Mouse (Mus musculus) embryo, embryonic 10.5 days (tissue): ENCODE measurements around the gene Gpr55.

Experiments
- DNase-seq: peaks from one replicate; pipeline ENCODE4 v3.0.0-alpha.2; 2015; ENCODE audit warnings: low spot score

Gpr55 gene

GRCm38 (mm10) chr1:85957942-85958619 lies 2.7 kb downstream of the Gpr55 start:
- DNase-seq: no peak

- no peak for DNase-seq
These were observed 3.5 kb downstream of the Gpr55 start for GRCm38 (mm10) chr1:85957290-85957689.

- DNase-seq: no peak
These were observed 5.7 kb downstream of the Gpr55 start for GRCm38 (mm10) chr1:85955150-85955549.

- DNase-seq: no peak
These were observed 11.6 kb downstream of the Gpr55 start for GRCm38 (mm10) chr1:85949085-85949684.

- no peak for DNase-seq
These were observed 18.5 kb downstream of the Gpr55 start for GRCm38 (mm10) chr1:85942318-85942717.

GRCm38 (mm10) chr1:85937323-85937722 lies 23.5 kb downstream of the Gpr55 start:
- no peak for DNase-seq

- DNase-seq: no peak
These were observed 24.5 kb downstream of the Gpr55 start for GRCm38 (mm10) chr1:85936265-85936664.

GRCm38 (mm10) chr1:85935148-85935852 lies 25.5 kb downstream of the Gpr55 start:
- peak; percentile 81 for DNase-seq

GRCm38 (mm10) chr1:85934560-85934959 lies 26.2 kb downstream of the Gpr55 start:
- no peak for DNase-seq

- DNase-seq: peak; percentile 80
These were observed 27.0 kb downstream of the Gpr55 start for GRCm38 (mm10) chr1:85933631-85934465.

GRCm38 (mm10) chr1:85933226-85933625 lies 27.6 kb downstream of the Gpr55 start:
- DNase-seq: no peak

GRCm38 (mm10) chr1:85931170-85931569 lies 29.6 kb downstream of the Gpr55 start:
- no peak for DNase-seq

GRCm38 (mm10) chr1:85929406-85929805 lies 31.4 kb downstream of the Gpr55 start:
- DNase-seq: peak; percentile 14

GRCm38 (mm10) chr1:85928688-85929065 lies 32.1 kb downstream of the Gpr55 start:
- no peak for DNase-seq

GRCm38 (mm10) chr1:85928057-85928687 lies 32.6 kb downstream of the Gpr55 start, which contains the start of gene 4933407L21Rik:
TSS of gene 4933407L21Rik (plus strand) at chr1:85928483.
- DNase-seq: peak; percentile 68

GRCm38 (mm10) chr1:85925183-85925582 lies 35.6 kb downstream of the Gpr55 start:
- DNase-seq: no peak

- DNase-seq: no peak
These were observed 38.0 kb downstream of the Gpr55 start for GRCm38 (mm10) chr1:85922865-85923211.

- DNase-seq: no peak
These were observed 38.5 kb downstream of the Gpr55 start for GRCm38 (mm10) chr1:85922127-85922864.

- no peak for DNase-seq
These were observed 39.1 kb downstream of the Gpr55 start for GRCm38 (mm10) chr1:85921725-85922124.

GRCm38 (mm10) chr1:85919621-85920020 lies 41.2 kb downstream of the Gpr55 start:
- no peak for DNase-seq

GRCm38 (mm10) chr1:85916830-85917450 lies 43.9 kb downstream of the Gpr55 start:
- peak; percentile 78 for DNase-seq
